In genomic region chr1:33672514-33672913, GRCm38 (mm10) we compare ENCODE assay signal across 10 mouse cellular contexts. TPM values are rescaled to one million over a fixed set of nuclear protein-coding genes. Genes with fewer than 3 reads are reported as not detected.
DNase-seq lines count a peak whose midpoint lies in the region; ATAC-seq and TF ChIP-seq lines count a peak whose summit lies in the region.
"Had no signal": no experiment of that assay in that cellular context is flagged by ENCODE, and none has a peak within 500 bp of the region (broad histone marks: within the 10 kb centered on the region; RNA-seq: fewer than 3 reads in every experiment).

No protein-coding gene starts in this region.

- H3K9ac ChIP-seq in embryonic facial prominence, embryonic 14.5 days (ENCODE audit: low read depth, low read length) = no peak overlapping the region
- H3K9ac ChIP-seq in liver, postnatal 0 days (replicated peaks) = no peak overlapping the region
- no peak overlapping the region for H3K9ac ChIP-seq in stomach, postnatal 0 days (ENCODE audit: low read length)
- H3K9ac ChIP-seq: embryonic facial prominence, embryonic 13.5 days; limb, embryonic 12.5 days had no signal

- WGBS in embryonic facial prominence, embryonic 14.5 days = 21% methylated on average over 3 of the region's 3 CpGs
- WGBS in liver, postnatal 0 days (ENCODE audit: insufficient replicate concordance) = 30% methylated on average over 3 of the region's 3 CpGs
- WGBS in stomach, postnatal 0 days = 12% methylated on average over 3 of the region's 3 CpGs

- no peaks in the 10 kb centered on the region for H3K27me3 ChIP-seq in embryonic facial prominence, embryonic 14.5 days (replicated peaks; ENCODE audit: control insufficient read depth, insufficient read depth, low read length)
- no peaks in the 10 kb centered on the region for H3K27me3 ChIP-seq in liver, postnatal 0 days (ENCODE audit: insufficient read depth, low read length)
- no peaks in the 10 kb centered on the region for H3K27me3 ChIP-seq in stomach, postnatal 0 days (ENCODE audit: control insufficient read depth, insufficient read depth, low read length)
- H3K27me3 ChIP-seq: embryonic facial prominence, embryonic 13.5 days; limb, embryonic 12.5 days had no signal

- H3K9me3 ChIP-seq in embryonic facial prominence, embryonic 14.5 days (ENCODE audit: control insufficient read depth, low read length) = no peaks in the 10 kb centered on the region
- no peaks in the 10 kb centered on the region for H3K9me3 ChIP-seq in liver, postnatal 0 days (ENCODE audit: low read length)
- H3K9me3 ChIP-seq in stomach, postnatal 0 days (ENCODE audit: control insufficient read depth, low read length) = no peaks in the 10 kb centered on the region
- H3K9me3 ChIP-seq: embryonic facial prominence, embryonic 13.5 days; limb, embryonic 12.5 days had no signal

- DNase-seq in heart, postnatal 4 days = peak; percentile 55
- no peak for DNase-seq in heart, postnatal 25 days (ENCODE audit: low spot score)
- DNase-seq in B cell, adult 2 months = peak; percentile 32 to 41
- DNase-seq in T-cell, adult 2 months (ENCODE audit: low spot score) = peak; percentile 24
- peak; percentile 62 for DNase-seq in embryonic facial prominence, embryonic 14.5 days (ENCODE audit: low spot score)
- DNase-seq in liver, postnatal 0 days = peak; percentile 31
- peak; percentile 39 for DNase-seq in stomach, postnatal 0 days (ENCODE audit: low spot score)
- no peak for DNase-seq in adrenal gland, postnatal 25 days

- TF ChIP-seq CTCF in liver, postnatal 0 days (IDR thresholded peaks at IDR 0.05; ENCODE audit: low read depth) = peak; percentile 68
- peak; percentile 81 for TF ChIP-seq CTCF in stomach, postnatal 0 days (IDR thresholded peaks at IDR 0.05; ENCODE audit: low read depth)

- H3K27ac ChIP-seq in embryonic facial prominence, embryonic 14.5 days (replicated peaks; ENCODE audit: low read depth, low read length) = no peak overlapping the region
- H3K27ac ChIP-seq in liver, postnatal 0 days (ENCODE audit: low read depth) = no peak overlapping the region
- peak overlapping the region; percentile 45; the same call in 1 of the 2 replicates for H3K27ac ChIP-seq in stomach, postnatal 0 days (replicated peaks)
- H3K27ac ChIP-seq: embryonic facial prominence, embryonic 13.5 days; limb, embryonic 12.5 days had no signal

- no peaks in the 10 kb centered on the region for H3K4me1 ChIP-seq in embryonic facial prominence, embryonic 14.5 days (ENCODE audit: control insufficient read depth, insufficient read depth, low read length)
- peaks cover 5% of the 10 kb centered on the region; the same call in 1 of the 2 replicates for H3K4me1 ChIP-seq in liver, postnatal 0 days (ENCODE audit: insufficient read depth)
- H3K4me1 ChIP-seq in stomach, postnatal 0 days (replicated peaks; ENCODE audit: control insufficient read depth, insufficient read depth) = 0 out of 2 replicates have a peak, but pooled peaks cover 2% of the 10 kb centered on the region

- H3K4me3 ChIP-seq in embryonic facial prominence, embryonic 14.5 days (ENCODE audit: low read depth, low read length) = no peak overlapping the region
- H3K4me3 ChIP-seq in liver, postnatal 0 days (ENCODE audit: low read depth, low read length) = no peak overlapping the region
- no peak overlapping the region for H3K4me3 ChIP-seq in stomach, postnatal 0 days (ENCODE audit: low read depth, low read length)
- H3K4me3 ChIP-seq: embryonic facial prominence, embryonic 13.5 days; limb, embryonic 12.5 days had no signal

- no peaks in the 10 kb centered on the region for H3K36me3 ChIP-seq in embryonic facial prominence, embryonic 14.5 days (ENCODE audit: control insufficient read depth, insufficient read depth, low read length)
- H3K36me3 ChIP-seq in liver, postnatal 0 days (replicated peaks; ENCODE audit: insufficient read depth, low read length) = peaks cover 4% of the 10 kb centered on the region; the same call in 1 of the 2 replicates
- no peaks in the 10 kb centered on the region for H3K36me3 ChIP-seq in stomach, postnatal 0 days (ENCODE audit: control insufficient read depth, insufficient read depth, low read length)
- H3K36me3 ChIP-seq: embryonic facial prominence, embryonic 13.5 days had no signal

- intact Hi-C loops in heart, postnatal 25 days (cut with DNase I) = no loop called here

- no peak for TF ChIP-seq EP300 in liver, postnatal 0 days (IDR thresholded peaks at IDR 0.05; ENCODE audit: low read depth)
- TF ChIP-seq EP300 in stomach, postnatal 0 days (optimal IDR thresholded peaks at IDR 0.05) = no peak

- H3K4me2 ChIP-seq in embryonic facial prominence, embryonic 14.5 days (ENCODE audit: low read depth, low read length) = no peak overlapping the region
- no peak overlapping the region for H3K4me2 ChIP-seq in liver, postnatal 0 days (ENCODE audit: low read depth, low read length)
- no peak overlapping the region for H3K4me2 ChIP-seq in stomach, postnatal 0 days (replicated peaks; ENCODE audit: low read depth)
- H3K4me2 ChIP-seq: embryonic facial prominence, embryonic 13.5 days; limb, embryonic 12.5 days had no signal

- no peak for ATAC-seq in embryonic facial prominence, embryonic 14.5 days (ENCODE audit: low read depth)
- ATAC-seq in liver, postnatal 0 days = peak; percentile 32; the same call in 1 of the 2 replicates
- ATAC-seq in stomach, postnatal 0 days (ENCODE audit: low FRiP score, low TSS enrichment) = peak; percentile 41; the same call in 1 of the 2 replicates

RNA-seq across cellular contexts. Expression of gene Prim2, which starts 2.9 kb away (rescaled TPM):
- total RNA-seq in heart, postnatal 4 days (2021) = 10 to 100 TPM; 10.1 to 10.6 TPM
- total RNA-seq in heart, postnatal 25 days (2021) = 1 to 10 TPM; 2.3 to 2.5 TPM
- 26.6 and 31.2 TPM in 2 replicates for polyA plus RNA-seq in embryonic facial prominence, embryonic 14.5 days (2014; fragmentation: Nextera tagmentation; extraction: Ambion mirVana)
- 14.1 and 15.7 TPM in 2 replicates for polyA plus RNA-seq in liver, postnatal 0 days (2015; fragmentation: Nextera tagmentation; extraction: Ambion mirVana)
- 13.1 and 13.6 TPM in 2 replicates for polyA plus RNA-seq in stomach, postnatal 0 days (2015; fragmentation: Nextera tagmentation; extraction: Ambion mirVana)
- 7.4 and 8.0 TPM in 2 replicates for total RNA-seq in adrenal gland, postnatal 25 days (2021)

RNA-seq across cellular contexts. Expression of gene Rab23, which starts 47.2 kb away (rescaled TPM):
- total RNA-seq in heart, postnatal 4 days (2021) = 10 to 100 TPM; 19.0 to 19.6 TPM
- 1 to 10 TPM; 7.9 to 9.0 TPM for total RNA-seq in heart, postnatal 25 days (2021)
- 21.3 and 24.5 TPM in 2 replicates for polyA plus RNA-seq in embryonic facial prominence, embryonic 14.5 days (2014; fragmentation: Nextera tagmentation; extraction: Ambion mirVana)
- polyA plus RNA-seq in liver, postnatal 0 days (2015; fragmentation: Nextera tagmentation; extraction: Ambion mirVana) = 2.3 and 2.8 TPM in 2 replicates
- 14.9 and 17.0 TPM in 2 replicates for polyA plus RNA-seq in stomach, postnatal 0 days (2015; fragmentation: Nextera tagmentation; extraction: Ambion mirVana)
- 11.0 and 17.6 TPM in 2 replicates for total RNA-seq in adrenal gland, postnatal 25 days (2021)

Comparison
In these comparisons a context has a peak if more than half of its experiments do, and no peak if none do; other contexts are left out.
1. DNase-seq: peak in heart, postnatal 4 days (single experiment), B cell, adult 2 months (2 of 2), T-cell, adult 2 months (single experiment), embryonic facial prominence, embryonic 14.5 days (single experiment), liver, postnatal 0 days (single experiment) and stomach, postnatal 0 days (single experiment); none in heart, postnatal 25 days (single experiment) and adrenal gland, postnatal 25 days (single experiment).